Mouse (Mus musculus) activated CD4-positive, CD25-positive, alpha-beta regulatory T cell, adult 4 months (primary cell): ENCODE results near the gene Brms1. TPM values are rescaled to one million over a fixed set of nuclear protein-coding genes. Genes with fewer than 3 reads are reported as not detected.
"Not testable (repeated sequence)": the region's sequence is repeated elsewhere in the genome, so short reads cannot be mapped to it uniquely, and the experiment has no call there.

Source experiments
- ATAC-seq: one replicate; pipeline ENCODE4 v1.8.0; 2017
- polyA plus RNA-seq, 2 experiments: library from polyadenylated mRNA; unstranded; fragments of 100-300 nt; shearing (Covaris generic); gene quantifications; one replicate each; pipeline ENCODE4 v1.2.1; 2017

Gene Brms1
- 100 to 1,000 TPM in 1 of 2 experiments, 10 to 100 TPM in 1; 91.4 to 102 TPM for polyA plus RNA-seq

GRCm38 (mm10) chr19:5040862-5041523, at the start of gene Brms1:
TSS of gene Brms1 (plus strand) at chr19:5041354.
- peak; percentile 64 for ATAC-seq

DNA sequence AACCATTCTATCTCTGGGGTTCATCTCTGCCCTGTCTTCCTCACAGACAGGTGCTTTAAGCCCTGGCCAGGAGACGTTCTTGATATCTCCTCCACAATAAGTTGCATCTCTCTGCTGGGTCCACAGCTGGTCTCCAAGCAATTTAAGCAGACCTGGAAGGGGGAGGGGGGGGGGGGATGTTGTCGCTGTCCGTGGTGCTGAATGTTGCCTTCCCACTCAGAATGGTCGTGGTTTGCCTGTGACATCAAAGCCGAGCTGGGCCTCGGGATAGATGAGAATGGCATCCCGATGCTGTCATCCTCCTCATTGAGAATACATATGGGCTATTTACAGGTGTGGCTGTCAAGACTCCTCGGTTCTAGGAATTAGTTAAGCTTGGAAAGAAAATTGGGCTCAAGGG, 48.8 kb upstream of the Brms1 start:
- no peak for ATAC-seq

DNA sequence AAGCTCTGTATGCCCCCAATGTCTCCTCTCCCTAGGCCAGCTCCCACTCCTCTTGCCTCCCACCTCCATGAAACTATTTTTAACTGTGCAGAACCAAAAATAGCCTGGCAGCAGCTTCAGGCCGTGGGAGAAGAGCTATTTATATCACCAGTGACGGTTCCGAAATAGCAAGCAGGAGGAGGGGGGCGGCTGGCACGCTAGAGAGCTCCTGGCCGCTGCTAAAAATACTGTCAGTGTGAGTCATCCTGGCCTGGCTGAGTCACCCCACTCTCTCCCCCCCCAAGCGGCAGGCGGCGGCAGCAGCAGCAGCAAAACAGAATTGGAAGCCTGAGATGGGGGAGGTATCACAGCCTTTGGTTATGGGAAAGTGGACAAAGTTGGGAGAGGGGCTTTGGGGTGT, 48.2 kb upstream of the Brms1 start:
- peak; percentile 85 for ATAC-seq

GRCm38 (mm10) chr19:4994043-4994442, 47.1 kb upstream of the Brms1 start:
- no peak for ATAC-seq

DNA sequence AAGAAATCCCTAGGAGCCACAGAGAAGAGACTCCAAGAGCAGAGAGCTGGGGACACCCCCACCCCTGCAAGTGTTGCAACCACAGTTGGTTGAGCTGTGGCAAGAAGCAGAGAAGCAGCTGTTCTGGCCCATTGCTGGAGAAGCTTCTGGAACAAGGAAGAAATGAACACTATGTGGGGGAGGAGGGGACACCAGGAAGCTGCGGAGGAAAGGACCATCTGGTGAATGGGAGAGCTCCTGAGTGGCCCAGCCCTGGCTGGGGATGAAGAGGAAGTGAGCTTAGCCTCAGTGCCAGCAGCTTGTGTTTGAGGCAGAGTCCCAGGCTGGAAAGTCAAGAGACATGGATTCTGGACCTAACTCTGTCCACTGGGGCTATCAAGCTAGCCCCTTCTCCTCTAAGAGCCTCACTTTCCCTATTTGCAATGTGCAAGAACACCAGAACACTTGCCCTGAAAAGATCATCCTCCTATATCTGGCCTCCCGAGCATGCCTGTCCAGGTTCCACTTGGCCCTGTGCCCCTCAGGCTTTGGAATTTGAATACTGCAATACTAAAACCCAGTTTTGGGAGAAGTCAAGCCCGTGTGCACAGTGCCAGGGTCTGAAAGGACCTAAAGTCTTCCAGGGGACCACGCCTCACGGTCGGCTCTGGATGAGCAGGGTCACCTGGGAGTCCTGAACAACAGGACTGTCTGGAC, 41.6 kb upstream of the Brms1 start:
- no peak for ATAC-seq

DNA sequence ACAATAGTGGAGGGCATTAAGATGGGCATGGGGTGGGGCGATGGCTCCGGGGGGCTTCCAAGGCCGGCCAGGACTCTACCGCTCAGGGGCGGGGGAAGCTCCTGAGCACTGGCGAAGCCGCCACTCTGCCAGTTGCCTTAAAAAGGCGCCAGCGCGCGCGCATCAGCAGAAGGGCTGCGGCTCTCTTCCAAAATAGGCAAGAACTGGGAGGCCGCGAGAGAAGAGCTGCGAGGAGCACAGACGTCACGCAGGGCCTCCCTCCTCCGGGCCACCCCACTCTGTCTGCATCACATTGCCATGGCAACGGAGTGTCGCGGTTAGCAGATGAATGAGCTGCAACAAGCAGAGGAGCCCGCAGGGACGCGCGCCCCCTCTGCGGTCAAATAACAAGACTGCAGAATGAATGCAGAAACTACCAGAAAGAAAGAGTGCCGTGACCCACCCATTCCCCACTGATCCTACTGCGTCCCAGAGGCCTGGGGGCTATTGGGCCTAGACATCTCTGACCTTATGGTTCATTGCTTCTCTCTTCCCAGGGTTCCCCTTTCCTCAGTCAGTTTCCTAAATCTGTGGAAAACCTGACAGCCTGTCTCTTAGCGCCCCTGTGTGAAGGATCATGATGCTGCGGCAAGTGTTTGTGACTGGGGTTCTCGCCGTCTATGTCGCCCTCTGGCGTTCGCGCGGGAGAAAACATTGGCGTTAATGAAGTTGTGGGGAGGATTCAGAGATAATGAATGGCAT, 39.3 kb upstream of the Brms1 start:
- ATAC-seq = peak; percentile 90

DNA sequence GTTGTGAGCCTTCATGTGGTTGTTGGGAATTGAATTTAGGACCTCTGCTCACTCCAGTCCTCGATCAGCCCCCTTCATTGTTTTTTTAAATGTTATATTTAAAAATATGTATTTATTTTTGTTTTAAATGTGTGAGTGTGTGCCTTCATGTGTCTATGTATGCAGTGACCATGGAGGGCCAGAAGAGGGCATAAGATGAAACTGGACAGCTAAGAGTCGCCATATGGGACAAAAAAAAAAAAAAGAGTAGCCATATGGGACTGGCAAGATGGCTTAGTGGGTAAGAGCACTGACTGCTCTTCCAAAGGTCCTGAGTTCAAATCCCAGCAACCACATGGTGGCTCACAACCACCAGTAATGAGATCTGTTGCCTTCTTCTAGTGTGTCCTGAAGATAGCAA, 37.5 kb upstream of the Brms1 start:
- ATAC-seq = not testable (repeated sequence)

DNA sequence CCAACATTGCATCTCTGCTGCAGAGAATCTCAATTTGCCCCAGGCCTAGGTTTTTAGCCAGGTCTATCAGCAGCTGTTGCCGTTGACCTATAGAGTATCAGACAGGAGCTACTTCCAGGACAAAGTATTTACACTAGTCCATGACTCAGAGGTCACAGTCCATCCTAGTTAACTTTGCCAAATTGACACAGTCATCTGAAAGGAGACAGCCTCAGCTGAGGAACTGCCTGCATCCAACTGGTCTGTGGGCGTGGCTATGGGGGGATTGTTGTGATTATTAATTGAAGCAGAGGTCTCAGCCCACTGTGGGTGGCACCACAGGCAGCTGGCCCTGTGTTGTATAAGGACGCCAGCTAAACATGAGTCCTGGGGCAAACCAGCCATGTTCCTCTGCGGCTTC, 36.2 kb upstream of the Brms1 start:
- ATAC-seq = no peak

- ATAC-seq = no peak
Observed at GRCm38 (mm10) chr19:5013138-5013537, 28.0 kb upstream of the Brms1 start.

- no peak for ATAC-seq
Observed at GRCm38 (mm10) chr19:5014961-5015398, 26.2 kb upstream of the Brms1 start.

GRCm38 (mm10) chr19:5016221-5016742, 24.9 kb upstream of the Brms1 start:
- no peak for ATAC-seq

GRCm38 (mm10) chr19:5016782-5017181, 24.4 kb upstream of the Brms1 start:
- ATAC-seq = no peak

GRCm38 (mm10) chr19:5017611-5018010, 23.5 kb upstream of the Brms1 start:
- no peak for ATAC-seq

DNA sequence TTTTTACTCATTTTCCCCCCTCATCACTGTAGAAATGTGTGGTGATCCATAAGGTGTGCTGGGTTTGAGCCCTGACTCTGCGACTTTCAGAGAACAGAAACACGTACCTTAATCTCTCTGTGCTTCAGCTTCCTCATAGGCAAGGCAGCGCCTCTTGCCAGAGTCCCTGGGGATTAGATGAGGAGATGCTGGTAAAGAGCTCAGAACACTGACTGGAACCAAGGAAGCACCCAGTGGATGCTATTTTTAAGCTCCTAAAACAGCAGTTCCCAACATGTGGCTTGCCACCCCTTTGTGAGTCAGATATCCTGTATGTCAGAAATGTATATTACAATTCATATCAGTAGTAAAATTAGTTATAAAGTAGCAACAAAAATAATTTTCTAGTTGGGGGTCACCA, 23.0 kb upstream of the Brms1 start:
- no peak for ATAC-seq

- ATAC-seq = no peak
Observed at GRCm38 (mm10) chr19:5021416-5021815, 19.7 kb upstream of the Brms1 start.

- ATAC-seq = peak; percentile 90
Observed at GRCm38 (mm10) chr19:5023621-5024479, 17.3 kb upstream of the Brms1 start, which contains the start of gene Slc29a2. TSS of gene Slc29a2 (plus strand) at chr19:5023860.

DNA sequence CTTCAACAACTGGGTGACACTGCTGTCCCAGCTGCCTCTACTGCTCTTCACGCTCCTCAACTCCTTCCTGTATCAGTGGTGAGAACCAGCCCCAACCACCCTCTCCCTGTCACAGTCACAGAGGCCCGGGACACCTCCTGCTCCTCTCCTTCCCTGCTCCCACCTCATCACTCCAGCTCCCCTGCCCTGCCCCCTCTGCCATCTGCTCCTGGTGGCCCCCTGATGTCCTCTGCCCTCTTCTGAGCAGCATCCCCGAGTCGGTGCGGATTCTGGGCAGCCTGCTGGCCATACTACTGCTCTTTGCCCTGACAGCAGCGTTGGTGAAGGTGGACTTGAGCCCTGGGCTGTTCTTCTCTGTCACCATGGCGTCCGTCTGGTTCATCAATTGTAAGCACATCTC, 15.0 kb upstream of the Brms1 start:
- ATAC-seq = no peak

DNA sequence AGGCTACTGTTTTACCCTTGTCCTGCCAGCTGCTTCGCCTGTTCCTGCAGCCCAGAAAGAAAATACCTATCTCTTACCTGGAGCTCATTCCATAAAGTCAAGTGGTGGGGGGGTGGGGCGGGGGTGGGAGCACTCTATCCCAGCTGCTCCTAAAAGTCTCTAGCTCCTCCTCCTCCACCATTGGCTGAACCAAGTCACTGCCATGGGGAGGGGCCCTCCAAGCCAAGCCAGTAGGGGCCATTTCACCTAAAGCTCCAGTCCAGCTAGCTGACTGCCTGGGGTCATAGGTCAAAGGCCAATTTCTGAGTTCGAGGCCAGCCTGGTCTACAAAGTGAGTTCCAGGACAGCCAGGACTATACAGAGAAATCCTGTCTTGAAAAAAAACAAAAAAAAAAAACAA, 8.5 kb upstream of the Brms1 start:
- no peak for ATAC-seq

DNA sequence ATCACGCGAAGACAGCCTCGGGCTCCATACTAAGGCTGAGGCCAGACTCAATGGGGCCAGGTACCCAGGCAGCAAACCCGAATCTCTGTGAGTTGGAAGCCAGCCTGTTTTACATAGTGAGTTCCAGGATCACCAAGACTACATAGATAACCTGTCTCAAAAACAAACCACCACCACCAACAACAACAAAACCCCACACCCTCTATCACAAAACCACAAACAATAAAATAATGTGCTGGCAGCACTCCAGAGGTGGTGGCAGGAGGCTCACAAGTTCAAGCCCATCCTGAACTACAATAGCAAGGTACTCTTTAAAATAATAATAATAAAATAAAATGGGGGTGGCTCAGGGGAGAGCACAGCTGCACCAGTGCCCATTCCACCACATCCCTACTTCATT, 4.6 kb upstream of the Brms1 start:
- no peak for ATAC-seq

DNA sequence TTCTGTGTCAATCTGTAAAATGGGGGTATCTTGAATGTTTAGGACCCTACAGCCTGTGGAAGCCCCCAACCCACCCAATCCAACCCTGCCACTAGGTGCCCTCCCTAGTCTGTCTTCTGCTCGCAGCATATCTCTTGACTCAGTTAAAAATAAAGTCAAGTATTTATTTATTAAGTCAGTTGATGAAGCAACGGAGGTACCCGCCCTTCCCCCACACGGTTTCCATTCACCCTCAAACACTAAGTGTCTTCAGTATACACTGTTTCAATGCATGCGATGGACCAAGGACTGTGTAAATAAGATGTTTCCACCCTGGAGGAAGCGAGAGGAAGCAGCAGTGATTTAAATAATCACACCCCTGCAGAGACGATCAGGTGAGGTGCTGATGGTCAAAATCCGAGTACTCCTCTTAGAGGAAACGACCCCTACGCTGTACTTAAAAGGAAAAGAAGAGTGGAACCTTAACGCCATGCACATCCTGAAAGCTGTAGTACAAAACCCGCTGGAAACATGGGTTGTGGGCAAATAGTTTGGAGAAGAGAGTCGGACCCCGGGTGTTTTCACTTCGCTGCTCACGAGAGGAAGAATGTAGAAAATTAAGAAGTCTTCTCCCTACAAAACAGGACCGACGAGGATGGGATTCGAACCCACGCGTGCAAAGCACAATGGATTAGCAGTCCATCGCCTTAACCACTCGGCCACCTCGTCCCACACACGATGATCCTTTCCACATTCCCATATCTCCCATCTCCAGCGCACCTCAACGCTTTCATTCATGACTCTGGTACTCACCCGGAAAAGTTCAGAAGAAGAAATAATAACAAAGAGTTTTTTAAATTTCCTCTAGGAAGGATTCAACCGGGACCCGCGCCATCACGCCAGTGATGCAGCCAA, 3.2 kb upstream of the Brms1 start:
- ATAC-seq = no peak

GRCm38 (mm10) chr19:5038709-5039156, 2.4 kb upstream of the Brms1 start, which contains the start of the genes B4gat1 and AC124502.3:
TSS of gene B4gat1 (plus strand) at chr19:5038826.
TSS of gene AC124502.3 (plus strand) at chr19:5038891.
- ATAC-seq = peak; percentile 89
